Mouse (Mus musculus) small intestine, adult 2 months (tissue): ENCODE measurements around the gene Il1rn.

Source experiments
- CTCF ChIP-seq: fragments of 200-500 bp; IDR thresholded peaks from 2 replicates; pipeline ENCODE4 v1.5.1; 2012; ENCODE audit warnings: low read depth, mild to moderate bottlenecking, control low read depth, inconsistent platforms, low read length, moderate library complexity, mixed read lengths; ENCODE audit not compliant: insufficient replicate concordance, insufficient read length; ENCODE audit errors: extremely low read depth
- POLR2A ChIP-seq: fragments of 200-500 bp; IDR thresholded peaks from 2 replicates; pipeline ENCODE4 v1.6.1; 2012; ENCODE audit warnings: low read depth, mild to moderate bottlenecking, control low read depth, inconsistent platforms, low read length, moderate library complexity

GRCm38 (mm10) chr2:24400711-24401110, 64.1 kb downstream of the Il1rn start:
- TF ChIP-seq CTCF: no peak
- TF ChIP-seq POLR2A: no peak
